Mouse (Mus musculus) G1E (cell line): ENCODE results near the gene Zranb3.

ENCODE experiments used
- CTCF ChIP-seq: IDR thresholded peaks from 2 replicates; pipeline ENCODE4 v1.5.1; 2012; ENCODE audit warnings: low read depth, low read length, inconsistent platforms, mixed read lengths
- GATA1 ChIP-seq: IDR thresholded peaks from 2 replicates; pipeline ENCODE4 v1.6.1; 2012; ENCODE audit warnings: borderline replicate concordance, low read length, inconsistent platforms, mixed read lengths

- no peak for TF ChIP-seq GATA1
- no peak for TF ChIP-seq CTCF
These were observed 165.6 kb downstream of the Zranb3 start for GRCm38 (mm10) chr1:127937277-127937676.
